Mouse (Mus musculus): ENCODE measurements around the gene Lrguk. TPM values are rescaled to one million over a fixed set of nuclear protein-coding genes. Genes with fewer than 3 reads are reported as not detected.

The Lrguk gene
- total RNA-seq, 2 experiments from 2014 or later, result 1.8 to 3.1 TPM

GRCm38 (mm10) chr6:34049433-34049832 lies 20.2 kb downstream of the Lrguk start:
- no peak for DNase-seq (ENCODE audit: extremely low spot score in 1 of 2, low spot score in 1 of 2)

- DNase-seq (ENCODE audit: extremely low spot score in 1 of 2, low spot score in 1 of 2), result no peak
Measured at GRCm38 (mm10) chr6:34059741-34060140, 30.5 kb downstream of the Lrguk start.

GRCm38 (mm10) chr6:34066790-34067189 lies 37.5 kb downstream of the Lrguk start:
- DNase-seq (ENCODE audit: extremely low spot score in 1 of 2, low spot score in 1 of 2), result no peak

GRCm38 (mm10) chr6:34067271-34067670 lies 38.0 kb downstream of the Lrguk start:
- DNase-seq (ENCODE audit: extremely low spot score in 1 of 2, low spot score in 1 of 2), result no peak

- no peak for DNase-seq (ENCODE audit: extremely low spot score in 1 of 2, low spot score in 1 of 2)
Measured at GRCm38 (mm10) chr6:34071936-34072335, 42.7 kb downstream of the Lrguk start.

GRCm38 (mm10) chr6:34073931-34074442 lies 44.7 kb downstream of the Lrguk start:
- DNase-seq (ENCODE audit: extremely low spot score in 1 of 2, low spot score in 1 of 2), result no peak

- no peak for DNase-seq (ENCODE audit: extremely low spot score in 1 of 2, low spot score in 1 of 2)
Measured at GRCm38 (mm10) chr6:34075520-34075919, 46.3 kb downstream of the Lrguk start.

- DNase-seq (ENCODE audit: extremely low spot score in 1 of 2, low spot score in 1 of 2), result no peak
Measured at GRCm38 (mm10) chr6:34083471-34083870, 54.2 kb downstream of the Lrguk start.

- DNase-seq (ENCODE audit: extremely low spot score in 1 of 2, low spot score in 1 of 2), result no peak
Measured at GRCm38 (mm10) chr6:34087701-34088100, 58.5 kb downstream of the Lrguk start.

GRCm38 (mm10) chr6:34088986-34089385 lies 59.7 kb downstream of the Lrguk start:
- DNase-seq (ENCODE audit: extremely low spot score in 1 of 2, low spot score in 1 of 2), result no peak

GRCm38 (mm10) chr6:34091537-34091936 lies 62.3 kb downstream of the Lrguk start:
- DNase-seq (ENCODE audit: extremely low spot score in 1 of 2, low spot score in 1 of 2), result no peak

GRCm38 (mm10) chr6:34096274-34096673 lies 67.0 kb downstream of the Lrguk start:
- DNase-seq (ENCODE audit: extremely low spot score in 1 of 2, low spot score in 1 of 2), result no peak

GRCm38 (mm10) chr6:34096905-34097304 lies 67.7 kb downstream of the Lrguk start:
- no peak for DNase-seq (ENCODE audit: extremely low spot score in 1 of 2, low spot score in 1 of 2)

- no peak for DNase-seq (ENCODE audit: extremely low spot score in 1 of 2, low spot score in 1 of 2)
Measured at GRCm38 (mm10) chr6:34099725-34100124, 70.5 kb downstream of the Lrguk start.

GRCm38 (mm10) chr6:34101531-34102396 lies 72.5 kb downstream of the Lrguk start:
- DNase-seq (ENCODE audit: extremely low spot score in 1 of 2, low spot score in 1 of 2), result no peak

GRCm38 (mm10) chr6:34103251-34103920 lies 74.1 kb downstream of the Lrguk start:
- no peak for DNase-seq (ENCODE audit: extremely low spot score in 1 of 2, low spot score in 1 of 2)

GRCm38 (mm10) chr6:34110571-34110970 lies 81.3 kb downstream of the Lrguk start:
- no peak for DNase-seq (ENCODE audit: extremely low spot score in 1 of 2, low spot score in 1 of 2)

GRCm38 (mm10) chr6:34111406-34111805 lies 82.2 kb downstream of the Lrguk start:
- no peak for DNase-seq (ENCODE audit: extremely low spot score in 1 of 2, low spot score in 1 of 2)

GRCm38 (mm10) chr6:34116838-34117478 lies 87.7 kb downstream of the Lrguk start:
- DNase-seq (ENCODE audit: extremely low spot score in 1 of 2, low spot score in 1 of 2), result no peak

- no peak for DNase-seq (ENCODE audit: extremely low spot score in 1 of 2, low spot score in 1 of 2)
Measured at GRCm38 (mm10) chr6:34124401-34124800, 95.2 kb downstream of the Lrguk start.

- DNase-seq (ENCODE audit: extremely low spot score in 1 of 2, low spot score in 1 of 2), result no peak
Measured at GRCm38 (mm10) chr6:34129261-34129660, 100.0 kb downstream of the Lrguk start.
